Mouse (Mus musculus) ES-Bruce4 (cell line): Measurements from ENCODE around the gene Notum.

Experiments used
- CTCF ChIP-seq: IDR thresholded peaks from one replicate; pipeline ENCODE4 v1.8.1; 2011; ENCODE audit warnings: low read depth, low read length
- POLR2A ChIP-seq: IDR thresholded peaks from one replicate; pipeline ENCODE4 v1.8.1; 2011; ENCODE audit warnings: low read length; ENCODE audit not compliant: insufficient read depth

- TF ChIP-seq CTCF (no peak), POLR2A (no peak)
Measured at GRCm38 (mm10) chr11:120654741-120655140, 6.2 kb downstream of the Notum start.
